Mouse (Mus musculus) cerebellum, postnatal 25 days (tissue): ENCODE data around the gene Supt6.

Experiments
- DNase-seq, 2 experiments: peaks; one replicate each; pipeline ENCODE4 v3.0.0; 2021; ENCODE audit warnings: mixed read lengths in 2 of 2

Gene Supt6

DNA sequence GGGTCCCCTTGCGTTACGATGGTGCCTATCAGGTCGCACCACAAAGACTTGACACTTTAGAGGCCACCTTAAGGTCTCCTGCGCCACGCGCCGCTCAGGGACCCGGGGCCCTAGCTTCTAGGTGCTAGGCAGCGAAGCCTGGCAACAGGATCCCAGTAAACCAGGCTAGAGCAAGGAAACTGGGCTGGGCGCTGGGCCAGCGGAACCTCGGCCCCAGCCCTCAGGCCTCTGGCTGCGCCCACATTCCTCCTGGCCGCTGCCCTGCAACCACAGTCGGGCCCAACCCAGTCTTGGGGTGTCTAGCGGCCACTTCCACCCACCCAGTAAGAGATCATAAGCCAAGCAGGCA is 80.1 kb downstream of the Supt6 start:
- DNase-seq, result peak in 1 of 2 experiments; percentile 68

DNA sequence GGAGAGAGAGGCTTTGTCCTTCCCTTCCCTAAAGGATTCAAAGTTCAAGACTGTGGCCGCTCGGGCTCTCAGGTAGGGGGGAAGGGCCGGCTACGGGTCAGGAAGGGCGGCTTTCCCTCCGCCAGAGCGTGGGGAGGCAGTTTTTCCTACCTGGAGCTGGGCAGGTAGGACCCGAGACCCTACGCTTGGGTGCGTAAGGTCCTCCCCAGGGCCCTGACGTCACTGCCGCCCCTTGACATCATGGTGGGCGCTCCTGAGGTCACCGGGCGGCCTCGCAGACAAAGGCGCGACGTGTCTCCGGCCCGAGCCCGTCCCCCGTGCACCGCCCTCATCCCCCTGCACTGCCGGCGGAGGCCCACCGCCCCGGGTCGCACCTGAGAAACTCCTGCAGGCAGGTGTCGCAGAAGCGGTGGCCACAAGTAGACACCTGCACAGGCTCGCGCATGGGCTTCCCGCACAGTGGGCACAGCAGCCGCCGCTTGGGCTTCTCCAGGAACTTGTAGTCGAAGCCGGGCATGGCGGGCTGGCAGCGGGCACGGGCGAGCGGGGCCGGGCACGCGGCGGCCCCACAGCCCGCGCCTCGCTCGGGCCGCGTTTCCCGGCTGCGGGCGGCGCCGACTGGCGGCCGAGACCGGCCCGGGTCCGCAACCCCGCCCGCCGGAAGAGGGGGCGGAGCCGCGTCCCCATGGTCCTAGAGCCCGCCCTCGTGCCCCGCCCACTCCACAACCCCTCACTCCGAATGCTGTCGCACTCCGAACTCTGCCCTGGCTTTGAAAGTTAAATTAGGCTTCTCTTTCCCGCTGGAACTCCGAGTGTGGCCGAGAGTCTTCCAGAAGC is 80.6 kb downstream of the Supt6 start, which contains the start of gene Traf4:
TSS of gene Traf4 (minus strand) at position 666 of the 837 bp plus-strand sequence.
- peak; percentile 82 to 90 for DNase-seq

DNA sequence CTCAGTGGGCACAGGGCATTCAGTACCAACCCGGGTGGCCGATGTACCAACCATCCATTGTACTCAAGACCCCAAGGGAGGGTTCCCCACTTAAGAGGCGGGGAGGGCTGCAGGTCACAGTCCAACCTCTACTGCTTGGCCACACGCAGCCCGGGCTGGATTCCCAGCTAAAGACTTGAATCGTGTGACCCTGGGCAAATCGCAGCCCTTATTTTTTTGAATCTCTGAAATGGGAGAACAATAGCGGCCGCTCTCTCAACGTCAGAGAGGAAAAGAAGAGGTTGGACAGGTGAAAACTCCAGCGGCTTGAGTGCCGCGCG is 81.2 kb downstream of the Supt6 start:
- DNase-seq, result no peak

DNA sequence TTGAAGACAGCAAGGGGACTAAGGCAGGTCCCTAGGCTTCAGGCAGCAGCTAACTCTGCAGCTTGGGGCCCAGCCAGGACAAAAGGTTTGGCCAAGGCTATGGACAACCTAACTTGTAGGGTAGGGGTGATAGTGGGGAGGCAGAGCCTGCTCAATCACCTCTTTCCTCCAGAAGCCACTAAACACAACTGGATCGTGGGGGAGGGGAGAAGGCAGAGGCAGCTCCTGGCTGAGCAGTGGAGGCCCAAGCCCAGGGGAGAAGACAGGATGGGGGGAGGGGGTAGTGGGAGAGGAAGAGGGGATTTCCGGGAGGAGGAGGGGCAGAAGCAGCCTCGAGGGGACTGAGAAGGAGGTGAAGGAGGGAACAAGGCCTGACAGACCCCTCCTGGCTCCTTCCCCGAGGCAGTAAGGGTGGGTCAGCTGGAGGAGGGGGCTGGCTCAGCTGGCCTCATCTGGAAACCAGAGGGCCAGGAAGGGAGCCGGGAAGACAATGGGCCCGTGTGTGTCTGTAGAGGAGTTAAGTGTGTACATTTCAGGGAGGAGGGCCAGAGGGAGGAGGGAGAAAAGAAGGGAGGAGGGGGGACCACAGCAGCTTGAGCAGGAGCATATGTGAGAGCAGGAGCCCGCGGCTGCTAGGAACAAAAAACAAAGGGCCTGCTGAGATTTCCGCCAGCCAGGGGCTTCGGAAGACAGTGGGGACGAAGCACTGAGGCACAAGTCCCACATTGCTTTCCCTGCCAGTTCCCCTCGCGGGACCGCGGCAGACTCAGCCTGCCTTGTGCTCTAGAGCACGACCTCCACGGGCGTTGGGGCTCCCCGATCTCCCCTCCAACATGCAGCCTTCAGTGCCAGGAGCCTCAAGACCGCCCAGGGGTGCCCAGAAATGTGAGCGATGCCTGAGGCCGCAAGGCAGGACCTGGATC is 81.8 kb downstream of the Supt6 start:
- DNase-seq, result peak in 1 of 2 experiments; percentile 43

DNA sequence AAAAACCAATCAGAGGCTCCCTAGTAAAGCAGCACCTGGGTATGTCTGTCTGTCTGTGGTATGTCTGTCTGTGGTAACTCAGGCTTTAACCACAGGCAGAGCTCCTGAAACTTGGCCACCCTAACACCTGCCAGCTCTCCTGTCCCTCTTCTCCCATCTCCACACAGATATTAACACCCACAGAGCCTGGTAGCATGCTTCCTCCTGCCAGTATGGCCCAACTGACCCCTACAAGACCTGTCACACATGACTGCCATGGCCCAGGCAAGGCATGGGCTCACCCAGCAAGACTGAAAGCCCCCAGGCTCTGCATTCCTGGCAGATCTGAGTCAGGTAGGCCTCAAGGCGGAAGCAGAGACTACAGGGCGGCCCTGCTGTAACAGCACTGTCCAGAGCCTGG is 82.7 kb downstream of the Supt6 start:
- no peak for DNase-seq

DNA sequence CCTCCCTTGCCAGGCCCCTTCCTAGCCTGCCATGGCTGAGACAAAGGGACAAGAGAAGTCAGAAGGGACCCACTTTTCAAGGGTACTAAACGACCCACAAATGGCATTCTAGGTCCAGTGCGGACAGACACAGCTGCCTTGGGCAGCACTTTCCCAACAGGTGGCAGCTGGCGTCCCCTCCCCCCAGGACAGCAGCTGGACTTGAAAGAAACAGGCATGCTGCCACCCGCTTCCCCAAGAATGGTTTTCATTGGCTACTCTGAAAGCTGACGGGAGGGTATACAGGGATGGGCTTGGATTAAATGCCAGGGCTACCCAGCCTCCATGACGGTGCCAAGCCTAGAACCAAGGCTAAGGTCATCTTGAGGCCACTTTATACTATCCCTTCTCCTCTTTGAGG is 83.3 kb downstream of the Supt6 start:
- DNase-seq, result peak in 1 of 2 experiments; percentile 44

DNA sequence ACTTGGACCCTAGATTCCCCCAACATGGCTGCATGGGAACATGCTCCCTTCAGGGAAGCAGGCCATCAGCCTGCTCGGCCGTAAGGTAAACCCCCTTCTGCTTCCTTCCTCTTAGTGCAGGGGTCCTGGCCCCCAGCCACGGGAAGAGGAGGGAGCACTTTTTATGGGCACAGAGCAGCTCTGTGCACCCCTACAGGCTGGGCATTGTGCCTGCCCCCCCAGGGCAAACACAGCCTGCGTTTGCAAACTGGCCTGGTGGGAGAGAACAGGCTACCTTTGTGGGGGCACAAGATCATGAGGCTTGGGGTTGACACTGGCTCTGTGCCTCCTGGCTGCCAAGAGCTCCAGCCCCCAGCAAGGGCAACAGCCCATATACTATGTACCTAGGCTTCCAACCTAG is 83.8 kb downstream of the Supt6 start:
- peak in 1 of 2 experiments; percentile 58 for DNase-seq

DNA sequence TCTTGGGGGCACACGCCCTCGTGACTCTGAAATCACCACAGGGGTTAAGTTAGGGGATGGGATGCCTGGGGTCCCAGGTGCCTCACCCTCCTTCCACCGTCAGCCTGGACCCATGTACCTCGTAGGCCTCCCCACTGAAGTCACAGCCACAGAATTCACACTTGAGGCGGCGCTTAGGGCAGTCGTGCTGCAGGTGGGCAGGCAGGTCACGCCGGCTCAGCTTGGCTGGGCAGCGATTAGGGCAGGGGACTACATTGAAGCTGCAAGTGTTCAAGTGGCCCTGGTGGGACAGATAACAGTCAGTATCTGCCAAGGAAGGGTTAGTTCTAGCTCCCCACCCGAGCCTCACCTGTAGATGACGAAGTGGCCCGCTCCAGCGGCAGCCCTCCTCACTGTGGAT is 84.6 kb downstream of the Supt6 start:
- no peak for DNase-seq

DNA sequence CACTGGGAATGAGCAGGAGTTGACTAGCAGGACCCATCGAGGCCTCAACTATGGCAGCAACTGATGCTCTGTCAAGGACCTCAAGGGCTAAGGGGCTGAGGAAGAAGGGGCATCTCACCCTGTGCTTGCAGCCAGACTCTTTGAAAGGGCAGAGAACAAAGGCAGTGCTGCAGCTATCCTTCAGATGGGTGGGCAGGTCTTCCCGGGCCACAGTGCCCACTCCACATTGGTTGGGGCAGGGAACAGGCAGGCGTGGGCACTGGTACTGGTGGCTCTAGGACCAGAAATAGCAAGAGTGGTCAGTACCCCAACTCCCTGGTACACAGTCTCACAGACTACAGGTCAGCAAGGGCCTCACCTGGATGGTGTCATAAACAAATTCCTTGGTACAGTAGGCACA is 85.1 kb downstream of the Supt6 start:
- no peak for DNase-seq

DNA sequence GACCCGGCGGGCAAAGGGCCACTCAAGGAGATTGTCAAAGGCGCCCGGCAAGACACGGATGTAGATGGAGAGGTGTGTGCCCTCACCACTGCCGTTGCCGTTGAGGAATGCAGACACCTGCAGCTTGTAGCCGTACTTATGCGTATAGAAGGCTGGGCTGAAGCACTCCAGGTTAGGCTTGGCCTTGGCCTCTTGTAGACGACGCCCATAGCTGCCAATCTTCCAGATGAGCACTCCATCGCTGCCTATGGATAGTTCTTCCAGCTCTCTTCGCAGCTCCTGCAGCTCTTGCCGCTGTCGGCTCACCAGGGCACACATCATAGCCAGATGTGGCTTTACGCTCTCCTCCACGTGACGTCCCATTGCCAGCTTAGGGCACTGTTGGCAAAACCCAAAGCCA is 85.6 kb downstream of the Supt6 start:
- no peak for DNase-seq

DNA sequence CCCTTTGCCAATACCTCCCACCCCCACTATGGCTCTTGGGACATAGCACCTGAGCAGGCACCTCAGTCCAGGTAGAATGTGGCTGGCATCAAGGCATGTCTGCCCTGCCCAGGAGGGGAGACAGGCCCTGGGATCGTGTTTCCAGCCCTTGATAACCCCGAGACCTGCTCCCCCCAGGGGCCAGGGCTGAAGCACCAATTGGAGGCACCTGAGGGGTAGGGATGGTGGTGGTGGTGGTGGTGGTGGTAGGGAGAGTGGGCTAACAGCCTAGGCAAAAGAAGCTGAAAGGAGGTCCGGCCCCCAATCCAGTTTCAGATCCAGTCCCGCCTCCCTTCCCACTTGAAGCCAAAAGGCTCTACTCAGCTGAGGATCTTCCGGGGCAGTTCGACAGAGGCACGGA is 86.2 kb downstream of the Supt6 start:
- DNase-seq, result no peak

DNA sequence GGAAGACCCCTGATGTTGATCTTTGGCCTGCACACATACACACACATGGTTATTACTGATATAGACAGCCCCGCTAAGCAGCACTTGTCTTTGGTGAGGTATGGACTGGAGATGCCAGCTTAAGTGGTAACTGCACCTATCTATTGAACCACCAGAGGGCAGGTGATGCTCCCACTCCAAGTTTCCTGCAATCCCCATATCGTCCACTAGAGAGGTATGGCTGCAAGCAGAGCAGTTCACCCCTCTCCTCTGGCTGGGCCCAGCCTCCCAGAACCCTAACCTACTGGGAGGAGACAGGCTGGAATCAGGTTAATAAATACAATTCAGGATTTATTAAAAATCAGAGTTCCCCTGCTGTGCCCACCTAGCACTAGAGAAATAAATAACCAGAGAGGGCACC is 86.7 kb downstream of the Supt6 start:
- DNase-seq, result peak; percentile 74 to 84
